Mouse (Mus musculus) forebrain, postnatal 0 days (tissue): ENCODE data around the gene Slc43a3. TPM values are rescaled to one million over a fixed set of nuclear protein-coding genes. Genes with fewer than 3 reads are reported as not detected.
A peak's percentile ranks its signal among the peaks of the same experiment; 100 is the strongest.

Experiments used
- ATAC-seq: fragments of 200-750 bp; cut with Nextera tagmentation; 2 replicates; pipeline ENCODE4 v1.8.0; 2017; ENCODE audit warnings: mild to moderate bottlenecking, moderate library complexity
- DNase-seq: peaks from one replicate; pipeline ENCODE4 v3.0.0-alpha.2; 2015
- H3K27ac ChIP-seq: fragments of 300-500 bp; sonication (generic); 2 replicates; pipeline ENCODE4 v1.5.1; 2014; ENCODE audit warnings: low read depth, mild to moderate bottlenecking, antibody characterized with exemption, low read length, moderate library complexity, mixed read lengths
- H3K27me3 ChIP-seq: fragments of 300-500 bp; sonication (generic); 2 replicates; pipeline ENCODE4 v1.6.1; 2014; ENCODE audit warnings: mild to moderate bottlenecking, low read length, mixed read lengths; ENCODE audit not compliant: insufficient read depth
- H3K36me3 ChIP-seq: fragments of 300-500 bp; sonication (generic); 2 replicates; pipeline ENCODE4 v1.6.1; 2014; ENCODE audit warnings: mild to moderate bottlenecking, moderate library complexity; ENCODE audit not compliant: insufficient read depth
- H3K4me1 ChIP-seq: fragments of 300-500 bp; sonication (generic); 2 replicates; pipeline ENCODE4 v1.6.1; 2014; ENCODE audit warnings: antibody characterized with exemption; ENCODE audit not compliant: insufficient read depth
- H3K4me2 ChIP-seq: fragments of 300-500 bp; sonication (generic); 2 replicates; pipeline ENCODE4 v1.6.1; 2014; ENCODE audit warnings: low read depth, mild to moderate bottlenecking, moderate library complexity
- H3K4me3 ChIP-seq: fragments of 300-500 bp; sonication (generic); 2 replicates; pipeline ENCODE4 v1.5.1; 2014; ENCODE audit warnings: low read depth, low read length, mixed read lengths
- H3K9ac ChIP-seq: fragments of 300-500 bp; sonication (generic); 2 replicates; pipeline ENCODE4 v1.6.1; 2014; ENCODE audit warnings: mild to moderate bottlenecking
- H3K9me3 ChIP-seq: fragments of 300-500 bp; sonication (generic); 2 replicates; pipeline ENCODE4 v1.6.1; 2016; ENCODE audit warnings: low read length
- CTCF ChIP-seq: sonication (generic); IDR thresholded peaks from 2 replicates; pipeline ENCODE4 v1.5.1; 2016; ENCODE audit warnings: antibody characterized with exemption, control low read depth, low read depth
- WGBS: fragments of 180-500 bp; shearing (Covaris S2); extraction: QIAGEN DNeasy Blood & Tissue Kit; methylation state at CpG from one replicate; pipeline ENCODE4 v1.1.7; 2014; 5-methylcytosine and 5-hydroxymethylcytosine counted together
- polyA plus RNA-seq: library from polyadenylated mRNA; unstranded; fragments of >200 nt; fragmentation: Nextera tagmentation; extraction: Ambion mirVana; gene quantifications from 2 replicates; pipeline ENCODE4 v1.2.1, GENCODE M21; 2015
- total RNA-seq: library from RNA; depleted of rRNA; stranded (reverse); fragments of >200 nt; gene quantifications from 2 replicates; pipeline ENCODE4 v1.2.3, GENCODE M21; 2014

Slc43a3 gene
- total and polyA plus RNA-seq, 2 experiments from 2014 or later = 3.5 to 7.6 TPM

- H3K9me3 ChIP-seq = no peaks in the 10 kb centered on the region
- no peak for ATAC-seq
- no peak overlapping the region for H3K9ac ChIP-seq
- no peaks in the 10 kb centered on the region for H3K36me3 ChIP-seq
- no peak overlapping the region for H3K4me3 ChIP-seq
- no peak overlapping the region for H3K27ac ChIP-seq
- H3K4me2 ChIP-seq = 0 out of 2 replicates have a peak overlapping the region, but pooled peaks have one; percentile 33
- DNase-seq = no peak
- TF ChIP-seq CTCF = no peak
- 74% methylated on average over 3 of the region's 3 CpGs for WGBS
- H3K27me3 ChIP-seq = no peaks in the 10 kb centered on the region; the same call in 1 of the 2 replicates
- H3K4me1 ChIP-seq = no peaks in the 10 kb centered on the region
Measured at GRCm38 (mm10) chr2:84937491-84938150, 1.2 kb downstream of the Slc43a3 start.

- Histone ChIP-seq H3K4me3 (no peak overlapping the region), H3K27me3 (no peaks in the 10 kb centered on the region; the same call in 1 of the 2 replicates), H3K36me3 (no peaks in the 10 kb centered on the region), H3K4me1 (no peaks in the 10 kb centered on the region), H3K9ac (no peak overlapping the region), H3K9me3 (no peaks in the 10 kb centered on the region), H3K4me2 (no peak overlapping the region), H3K27ac (no peak overlapping the region)
- TF ChIP-seq CTCF = no peak
- DNase-seq (no peak), ATAC-seq (no peak)
- WGBS = 86% methylated on average over 5 of the region's 5 CpGs
Measured at GRCm38 (mm10) chr2:84938249-84938946, 2.0 kb downstream of the Slc43a3 start.

GRCm38 (mm10) chr2:84939306-84939705 is 2.9 kb downstream of the Slc43a3 start:
- WGBS = 90% methylated on average over 3 of the region's 3 CpGs

DNA sequence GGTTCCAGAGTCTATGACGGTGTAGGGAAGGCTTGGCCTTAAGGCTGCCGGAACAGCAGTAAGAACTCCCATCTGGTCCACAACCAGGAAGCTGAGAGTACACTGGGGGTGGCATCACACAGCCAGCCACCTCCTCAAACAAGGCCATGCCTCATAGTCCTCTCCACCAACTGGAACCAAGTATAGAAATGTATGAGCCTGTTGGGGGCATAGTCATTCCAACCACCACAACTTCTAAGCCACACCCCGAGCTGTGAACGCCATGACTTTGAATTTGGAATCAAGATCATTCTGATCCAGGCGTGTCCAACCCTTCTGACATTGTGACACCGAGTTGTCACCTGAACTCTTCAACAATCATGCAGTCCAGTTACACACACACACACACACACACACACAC is 3.3 kb downstream of the Slc43a3 start:
- H3K9me3 ChIP-seq = no peaks in the 10 kb centered on the region
- ATAC-seq (no peak), DNase-seq (no peak)
- no peak overlapping the region for H3K4me2 ChIP-seq
- no peaks in the 10 kb centered on the region for H3K4me1 ChIP-seq
- no peaks in the 10 kb centered on the region; the same call in 1 of the 2 replicates for H3K27me3 ChIP-seq
- H3K9ac ChIP-seq = no peak overlapping the region
- TF ChIP-seq CTCF = no peak
- 97% methylated on average over 6 of the region's 6 CpGs for WGBS
- no peak overlapping the region for H3K27ac ChIP-seq
- no peaks in the 10 kb centered on the region for H3K36me3 ChIP-seq
- no peak overlapping the region for H3K4me3 ChIP-seq

More at GRCm38 (mm10) chr2:84939306-84939705, 2.9 kb downstream of the Slc43a3 start:
- no peak for DNase-seq
- no peak overlapping the region for H3K9ac ChIP-seq
- no peak for TF ChIP-seq CTCF
- H3K9me3 ChIP-seq = no peaks in the 10 kb centered on the region
- no peak overlapping the region for H3K4me3 ChIP-seq
- H3K4me2 ChIP-seq = no peak overlapping the region
- H3K27ac ChIP-seq = no peak overlapping the region
- no peaks in the 10 kb centered on the region for H3K4me1 ChIP-seq
- no peak for ATAC-seq
- H3K27me3 ChIP-seq = no peaks in the 10 kb centered on the region; the same call in 1 of the 2 replicates
- no peaks in the 10 kb centered on the region for H3K36me3 ChIP-seq

DNA sequence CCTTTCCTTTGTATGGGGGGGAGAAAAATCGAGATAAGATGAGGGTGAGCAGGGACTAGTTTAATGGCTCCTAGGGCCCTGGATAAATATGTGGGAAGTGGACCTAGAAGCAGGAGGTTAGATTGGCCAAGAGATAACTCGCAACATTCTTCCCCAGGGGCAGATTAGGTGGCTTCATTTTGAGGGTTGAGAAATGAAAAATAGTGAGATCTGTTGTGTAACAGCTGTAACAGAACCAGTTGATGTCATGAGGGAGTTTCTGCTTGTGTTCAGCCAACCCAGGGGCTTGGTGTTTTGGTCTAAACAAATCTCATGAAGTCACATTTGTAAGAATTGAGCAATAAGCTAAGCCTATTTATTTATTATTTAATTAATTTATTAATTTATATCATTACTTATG is 5.0 kb downstream of the Slc43a3 start:
- Histone ChIP-seq H3K27me3 (no peaks in the 10 kb centered on the region; the same call in 1 of the 2 replicates), H3K4me2 (no peak overlapping the region), H3K9ac (no peak overlapping the region), H3K9me3 (no peaks in the 10 kb centered on the region), H3K27ac (no peak overlapping the region), H3K4me1 (no peaks in the 10 kb centered on the region), H3K36me3 (no peaks in the 10 kb centered on the region), H3K4me3 (no peak overlapping the region)
- WGBS = 89% methylated on average over 2 of the region's 2 CpGs
- DNase-seq (no peak), ATAC-seq (no peak)
- TF ChIP-seq CTCF = no peak

DNA sequence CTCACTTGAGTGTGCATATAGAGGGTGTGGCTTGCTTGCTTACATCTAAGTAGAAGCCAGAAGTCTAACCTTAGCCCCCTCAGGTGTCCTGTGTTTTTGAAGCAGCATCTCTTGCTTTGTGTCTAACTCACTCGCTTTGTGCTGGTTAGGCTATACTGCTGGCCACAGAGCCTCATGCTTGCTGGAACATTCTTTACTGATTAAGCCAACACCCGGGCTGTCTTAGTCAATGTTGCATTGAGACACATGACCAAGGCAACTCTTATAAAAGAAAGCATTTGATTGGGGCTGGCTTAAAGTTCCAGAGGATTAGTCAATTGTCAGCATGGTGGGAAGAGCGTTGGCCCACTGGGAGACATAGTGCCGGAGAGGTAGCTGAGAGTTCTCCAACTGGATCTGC is 5.4 kb downstream of the Slc43a3 start:
- no peak for ATAC-seq
- H3K9me3 ChIP-seq = no peaks in the 10 kb centered on the region
- WGBS = 85% methylated on average over 4 of the region's 4 CpGs

DNA sequence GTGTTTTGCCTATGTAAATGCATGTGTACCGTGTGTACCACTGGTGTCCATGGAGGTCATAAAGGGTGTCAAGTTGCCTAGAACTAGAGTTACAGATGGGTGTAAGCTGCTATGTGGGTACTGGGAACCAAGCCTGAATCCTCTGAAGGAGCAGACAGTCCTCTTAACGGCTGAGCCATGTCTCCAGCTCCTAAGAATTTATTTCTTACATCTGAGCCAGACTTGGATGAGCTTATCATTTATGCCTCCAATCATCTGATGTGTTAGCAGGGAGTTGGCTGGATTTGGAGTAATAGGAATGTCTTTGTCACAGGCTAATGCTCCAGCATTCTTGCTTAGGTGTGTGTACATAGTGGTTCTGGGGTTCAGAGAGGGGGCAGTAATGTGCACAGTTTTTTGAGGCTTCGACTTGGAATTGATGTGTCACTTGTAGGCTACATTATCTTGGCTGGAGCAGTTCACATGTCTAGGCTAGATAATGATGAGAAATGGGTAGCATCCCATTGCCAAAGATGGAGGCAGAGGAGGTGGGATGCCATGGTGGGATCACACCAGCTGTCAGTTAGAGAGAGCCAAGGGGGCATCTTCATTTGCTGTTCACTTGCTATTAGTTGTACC is 10.9 kb downstream of the Slc43a3 start:
- no peak for TF ChIP-seq CTCF
- ATAC-seq (peak; percentile 64), DNase-seq (peak; percentile 47)
- H3K4me2 ChIP-seq = no peak overlapping the region
- H3K9me3 ChIP-seq = no peaks in the 10 kb centered on the region
- 75% methylated on average over 3 of the region's 3 CpGs for WGBS
- H3K4me1 ChIP-seq = no peaks in the 10 kb centered on the region
- no peak overlapping the region for H3K9ac ChIP-seq
- H3K27me3 ChIP-seq = no peaks in the 10 kb centered on the region
- no peak overlapping the region for H3K4me3 ChIP-seq
- H3K27ac ChIP-seq = no peak overlapping the region
- no peaks in the 10 kb centered on the region for H3K36me3 ChIP-seq

More for the DNA sequence above, 5.4 kb downstream of the Slc43a3 start:
- Histone ChIP-seq H3K4me2 (no peak overlapping the region), H3K4me1 (no peaks in the 10 kb centered on the region), H3K4me3 (no peak overlapping the region), H3K36me3 (no peaks in the 10 kb centered on the region), H3K27me3 (no peaks in the 10 kb centered on the region; the same call in 1 of the 2 replicates), H3K27ac (no peak overlapping the region), H3K9ac (no peak overlapping the region)
- no peak for DNase-seq
- TF ChIP-seq CTCF = no peak
